Mouse (Mus musculus): Measurements from ENCODE around the gene Prdm15. TPM values are rescaled to one million over a fixed set of nuclear protein-coding genes. Genes with fewer than 3 reads are reported as not detected.

The Prdm15 gene
- polyA plus RNA-seq (2015; fragmentation: Nextera tagmentation; extraction: Ambion mirVana) = 4.2 and 5.7 TPM in 2 replicates

DNA sequence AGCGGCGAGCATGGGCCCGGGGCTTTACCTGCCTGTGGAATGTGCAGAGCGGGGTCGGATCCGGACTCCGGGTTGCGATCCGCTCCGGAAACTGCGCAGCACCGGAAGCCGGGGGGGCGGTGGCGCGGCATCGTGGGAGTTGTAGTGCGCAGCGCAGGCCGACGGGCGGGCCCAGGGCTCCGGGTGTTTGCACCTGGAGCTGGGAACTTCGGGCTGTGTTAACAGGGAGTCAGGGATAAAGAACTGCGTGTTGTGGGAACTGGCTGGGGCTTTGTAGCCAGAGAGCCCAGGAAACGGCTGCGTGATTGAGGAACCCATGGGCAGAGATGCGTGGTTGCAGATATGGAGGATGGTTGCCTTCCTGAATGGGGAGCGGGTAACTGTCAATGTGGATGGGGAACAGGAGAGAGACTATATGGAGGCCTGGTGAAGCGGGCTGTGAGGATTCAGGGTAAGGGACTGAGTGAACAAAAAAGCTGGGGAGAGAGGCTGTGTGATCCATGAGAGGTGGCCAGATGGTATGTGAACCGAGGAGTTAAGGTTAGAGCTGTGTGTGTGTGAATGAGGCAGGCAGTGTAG is at the start of gene Prdm15:
Prdm15 (minus strand) TSS at position 110 of the 579 bp plus-strand sequence.

DNA sequence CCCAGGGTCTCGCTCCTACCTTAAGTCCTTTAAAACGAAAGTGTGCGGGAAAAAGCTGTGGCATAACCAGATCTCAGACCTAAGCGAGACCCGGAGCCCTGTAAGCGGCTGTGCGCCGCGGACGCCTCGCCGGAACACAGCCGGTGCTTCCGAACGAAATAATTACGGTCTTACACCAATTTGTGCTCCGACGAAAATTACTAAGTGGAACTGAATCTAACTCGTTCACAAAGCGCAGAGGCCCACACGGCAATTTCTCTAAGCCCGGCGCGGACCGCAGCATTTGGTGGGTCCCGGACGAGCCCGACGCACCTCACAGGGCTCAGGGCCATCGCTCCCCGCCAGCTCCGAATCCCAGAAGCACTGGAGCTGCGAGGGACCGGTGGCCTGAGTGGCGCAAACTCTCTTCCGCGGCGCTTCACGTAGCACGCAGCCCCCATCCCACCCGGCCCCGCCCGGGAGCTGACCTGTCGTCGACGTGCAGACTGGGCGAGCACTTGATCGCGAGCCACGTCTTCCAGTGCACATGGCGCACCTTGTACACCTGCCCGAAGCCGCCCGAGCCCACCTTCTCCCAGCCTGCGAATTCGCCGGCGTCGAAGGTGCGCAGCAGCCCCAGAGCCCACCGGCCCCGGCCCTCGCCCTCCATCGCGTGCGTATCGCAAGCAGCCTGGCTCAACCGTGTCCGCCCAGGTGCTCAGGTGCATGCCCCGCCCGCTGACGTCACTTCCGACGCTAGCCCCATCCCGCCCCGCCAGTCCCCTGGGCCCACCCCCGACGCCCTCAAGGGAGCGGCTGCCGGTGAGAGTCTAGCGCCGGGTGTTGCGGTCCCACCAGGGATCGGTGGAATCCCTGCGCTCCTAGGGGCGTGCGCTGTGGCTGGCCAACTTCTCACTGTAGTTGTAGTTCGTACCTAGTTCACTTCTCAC is 88.3 kb downstream of the Prdm15 start, which contains the start of gene Ripk4:
Ripk4 (minus strand) TSS at position 727 of the 929 bp plus-strand sequence.

Small RNA genes lying within 50 kb of the gene (microRNA-seq; reads per million reads assigned to microRNA genes)
- not detected for gene Mir6964

Other genes with a start within 250 kb of the Prdm15 start
- 0.12 TPM in 1 of 2 replicates, not detected in the other for gene Tmprss2, start 240.7 kb downstream of the Prdm15 start, polyA plus RNA-seq (2015; fragmentation: Nextera tagmentation; extraction: Ambion mirVana)
- gene Ripk4, start 88.1 kb downstream of the Prdm15 start, polyA plus RNA-seq (2015; fragmentation: Nextera tagmentation; extraction: Ambion mirVana) = 0.14 and 0.17 TPM in 2 replicates
- gene C2cd2, start 110.7 kb upstream of the Prdm15 start, polyA plus RNA-seq (2015; fragmentation: Nextera tagmentation; extraction: Ambion mirVana) = 15.3 and 15.7 TPM in 2 replicates
- 8.3 and 10.3 TPM in 2 replicates for gene Zbtb21, start 110.8 kb upstream of the Prdm15 start, polyA plus RNA-seq (2015; fragmentation: Nextera tagmentation; extraction: Ambion mirVana)
- 23.2 and 25.1 TPM in 2 replicates for gene B230307C23Rik, start 145.5 kb upstream of the Prdm15 start, polyA plus RNA-seq (2015; fragmentation: Nextera tagmentation; extraction: Ambion mirVana)
- gene A630089N07Rik, start 230.6 kb upstream of the Prdm15 start, polyA plus RNA-seq (2015; fragmentation: Nextera tagmentation; extraction: Ambion mirVana) = 7.3 and 9.5 TPM in 2 replicates

Measured in neural tube, postnatal 0 days (tissue).